ENCODE assay signal across 11 mouse cellular contexts in genomic region chr13:29503147-29504044, GRCm38 (mm10).
DNase-seq lines count a peak whose midpoint lies in the region; ATAC-seq and TF ChIP-seq lines count a peak whose summit lies in the region.
"Had no signal": no experiment of that assay in that cellular context is flagged by ENCODE, and none has a peak within 500 bp of the region (broad histone marks: within the 10 kb centered on the region; RNA-seq: fewer than 3 reads in every experiment).

No protein-coding gene starts in this region.

- DNase-seq in gastrocnemius, adult 18-20 months (ENCODE audit: low spot score): peak; percentile 57
- DNase-seq in gastrocnemius, postnatal 14 days: no peak
- peak; percentile 76 for DNase-seq in lung, embryonic 14.5 days
- no peak for DNase-seq in lung, postnatal 14 days
- DNase-seq in gastrocnemius, postnatal 4 days (ENCODE audit: low spot score in 2 of 2): no peak
- DNase-seq: layer of hippocampus, postnatal 36 days; spleen, adult 18-20 months had no signal

- H3K79me2 ChIP-seq in myocyte (ENCODE audit: control insufficient read depth, insufficient read depth): no peaks in the 10 kb centered on the region

- H3K36me3 ChIP-seq in lung, embryonic 14.5 days (ENCODE audit: insufficient read depth): no peaks in the 10 kb centered on the region
- H3K36me3 ChIP-seq in myocyte (ENCODE audit: control insufficient read depth, insufficient read depth): no peaks in the 10 kb centered on the region
- no peaks in the 10 kb centered on the region for H3K36me3 ChIP-seq in hindbrain, embryonic 13.5 days

- 40% methylated on average over 6 of the region's 6 CpGs for WGBS in lung, embryonic 14.5 days
- 70% methylated on average over 6 of the region's 6 CpGs for WGBS in hindbrain, embryonic 13.5 days

- no peak for TF ChIP-seq CTCF in lung, embryonic 14.5 days (IDR thresholded peaks at IDR 0.05; ENCODE audit: low read depth)

- no peak for ATAC-seq in lung, embryonic 14.5 days (ENCODE audit: insufficient read depth)
- ATAC-seq in common myeloid progenitor, adult 5-6 weeks (replicated peaks; ENCODE audit: low read depth, poor library complexity, severe bottlenecking): peak; percentile 54; the same call in 1 of the 2 replicates
- ATAC-seq in hindbrain, embryonic 13.5 days (ENCODE audit: low FRiP score): no peak
- ATAC-seq: forebrain, embryonic 16.5 days had no signal

- H3K9ac ChIP-seq in lung, embryonic 14.5 days: no peak overlapping the region
- no peak overlapping the region for H3K9ac ChIP-seq in hindbrain, embryonic 13.5 days

- TF ChIP-seq POLR2A in myocyte (IDR thresholded peaks at IDR 0.05; ENCODE audit: insufficient read length, low read depth): no peak

- no peak overlapping the region for H3K4me3 ChIP-seq in lung, embryonic 14.5 days (ENCODE audit: low read depth, low read length)
- H3K4me3 ChIP-seq in myocyte: no peak overlapping the region
- H3K4me3 ChIP-seq in hindbrain, embryonic 13.5 days: no peak overlapping the region

- no peak overlapping the region for H3K4me2 ChIP-seq in lung, embryonic 14.5 days
- peak overlapping the region; percentile 66 for H3K4me2 ChIP-seq in myocyte (ENCODE audit: low read depth)
- no peak overlapping the region for H3K4me2 ChIP-seq in hindbrain, embryonic 13.5 days

- intact Hi-C loops in gastrocnemius, postnatal 14 days (cut with DNase I; ENCODE audit: low total_unique reads): no loop called here

- H3ac ChIP-seq in myocyte (ENCODE audit: control insufficient read depth, insufficient read length): no peak overlapping the region

- H3K9me3 ChIP-seq in lung, embryonic 14.5 days (ENCODE audit: low read depth, low read length): no peaks in the 10 kb centered on the region
- H3K9me3 ChIP-seq in hindbrain, embryonic 13.5 days: no peaks in the 10 kb centered on the region

- H3K4me1 ChIP-seq in lung, embryonic 14.5 days (ENCODE audit: insufficient read depth): no peaks in the 10 kb centered on the region
- H3K4me1 ChIP-seq in hindbrain, embryonic 13.5 days (replicated peaks): peaks cover 22% of the 10 kb centered on the region

- H3K27me3 ChIP-seq in lung, embryonic 14.5 days (ENCODE audit: insufficient read depth, low read length): no peaks in the 10 kb centered on the region
- H3K27me3 ChIP-seq in myocyte (ENCODE audit: control insufficient read depth, insufficient read depth, insufficient read length): no peaks in the 10 kb centered on the region
- no peaks in the 10 kb centered on the region for H3K27me3 ChIP-seq in hindbrain, embryonic 13.5 days

- H3K27ac ChIP-seq in lung, embryonic 14.5 days (ENCODE audit: low read depth): no peak overlapping the region
- H3K27ac ChIP-seq in hindbrain, embryonic 13.5 days: no peak overlapping the region

TF ChIP-seq in myocyte, 11 proteins besides CTCF, POLR2A, EP300 and RAD21:
- TF ChIP-seq USF1 (IDR thresholded peaks at IDR 0.05; ENCODE audit: low read depth) (peak; percentile 64), POLR2AphosphoS2 (IDR thresholded peaks at IDR 0.05; ENCODE audit: insufficient read length, low read depth) (no peak), MYOD1 (IDR thresholded peaks at IDR 0.05; ENCODE audit: control insufficient read depth in 1 of 3, insufficient read length in 2 of 3, low read depth in 2 of 3) (no peak)

Comparison
In these comparisons a context has a peak if more than half of its experiments do, and no peak if none do; other contexts are left out.
1. DNase-seq: peak in gastrocnemius, adult 18-20 months (single experiment) and lung, embryonic 14.5 days (single experiment); none in gastrocnemius, postnatal 14 days (single experiment), lung, postnatal 14 days (single experiment) and gastrocnemius, postnatal 4 days (0 of 2).